Mouse (Mus musculus) embryonic stem cell, embryonic (primary cell): ENCODE data around the gene Iqschfp.

Source experiments
- CTCF ChIA-PET, 4 experiments: fragments of 300-600 bp in 2 of 4; fragments of 350-600 bp in 2 of 4; sonication (Branson Sonifier 250); formaldehyde crosslinking; loops; one replicate each; lab custom pipeline; 2022; ENCODE audit warnings: inconsistent platforms in 2 of 4; lab: Charles Lee
- POLR2A ChIA-PET, 4 experiments: fragments of 300-600 bp in 2 of 4; fragments of 350-600 bp in 2 of 4; sonication (Branson Sonifier 250); formaldehyde crosslinking; loops; one replicate each; lab custom pipeline; 2022; ENCODE audit warnings: antibody characterized with exemption in 4 of 4, inconsistent platforms in 1 of 4; lab: Charles Lee

Gene Iqschfp

GRCm38 (mm10) chr3:68615042-68615810 is 723.2 kb downstream of the Iqschfp start:
- CTCF ChIA-PET, result interaction anchor here (0.5 to 3.1 kb wide), 29 partner anchors 8 to 561 kb away, joined by 3 to 29 read pairs (median 4); no protein-coding TSS in a partner anchor
- POLR2A ChIA-PET, result interaction anchor here in 2 of 4 experiments (0.6 to 1.6 kb wide), 10 partner anchors 9 to 284 kb away, joined by 3 to 7 read pairs (median 3); no protein-coding TSS in a partner anchor

GRCm38 (mm10) chr3:68616363-68616762 is 724.3 kb downstream of the Iqschfp start:
- CTCF ChIA-PET, result interaction anchor here in 2 of 4 experiments (0.7 to 3.1 kb wide), 4 partner anchors 92 to 101 kb away, joined by 3 to 20 read pairs (median 6); no protein-coding TSS in a partner anchor
- POLR2A ChIA-PET, result interaction anchor here in 1 of 4 experiments (0.8 to 1.2 kb wide), 2 partner anchors 48 to 129 kb away, joined by 3 to 5 read pairs; no protein-coding TSS in a partner anchor

- POLR2A ChIA-PET, result interaction anchor here in 2 of 4 experiments (1.2 to 1.5 kb wide), 3 partner anchors 36 to 92 kb away, joined by 3 to 4 read pairs (median 4); no protein-coding TSS in a partner anchor
These were observed 725.7 kb downstream of the Iqschfp start for GRCm38 (mm10) chr3:68617708-68618107.

GRCm38 (mm10) chr3:68619097-68619496 is 727.1 kb downstream of the Iqschfp start:
- CTCF ChIA-PET, result no interaction called here
- POLR2A ChIA-PET, result interaction anchor here in 2 of 4 experiments (0.9 to 1.2 kb wide), 4 partner anchors 12 to 362 kb away, joined by 3 to 6 read pairs (median 4); no protein-coding TSS in a partner anchor

More at GRCm38 (mm10) chr3:68617708-68618107, 725.7 kb downstream of the Iqschfp start:
- CTCF ChIA-PET, result interaction anchor here in 1 of 4 experiments (0.9 kb wide), 1 partner anchor 91 kb away, joined by 3 read pairs; no protein-coding TSS in a partner anchor

- ChIA-PET POLR2A (interaction anchor here in 1 of 4 experiments (1.3 to 1.5 kb wide), 2 partner anchors 18 to 37 kb away, joined by 4 read pairs; no protein-coding TSS in a partner anchor), CTCF (interaction anchor here in 1 of 4 experiments (0.5 kb wide), 1 partner anchor 9 kb away, joined by 4 read pairs; no protein-coding TSS in a partner anchor)
These were observed 729.9 kb downstream of the Iqschfp start for GRCm38 (mm10) chr3:68621971-68622370.

- ChIA-PET POLR2A (no interaction called here), CTCF (interaction anchor here in 2 of 4 experiments (0.6 to 1.2 kb wide), 2 partner anchors 9 to 92 kb away, joined by 3 to 4 read pairs; no protein-coding TSS in a partner anchor)
These were observed 731.0 kb downstream of the Iqschfp start for GRCm38 (mm10) chr3:68623036-68623435.

- CTCF ChIA-PET, result interaction anchor here in 3 of 4 experiments (1.0 to 3.8 kb wide), 4 partner anchors 9 to 10 kb away, joined by 3 to 12 read pairs (median 4); no protein-coding TSS in a partner anchor
- POLR2A ChIA-PET, result interaction anchor here in 2 of 4 experiments (0.9 to 1.6 kb wide), 4 partner anchors 9 to 58 kb away, joined by 3 to 7 read pairs (median 3); no protein-coding TSS in a partner anchor
These were observed 732.4 kb downstream of the Iqschfp start for GRCm38 (mm10) chr3:68624471-68624870.

GRCm38 (mm10) chr3:68630261-68630660 is 738.2 kb downstream of the Iqschfp start:
- CTCF ChIA-PET, result no interaction called here
- POLR2A ChIA-PET, result interaction anchor here in 3 of 4 experiments (0.6 to 1.6 kb wide), 3 partner anchors 26 to 92 kb away, joined by 3 to 4 read pairs (median 3); no protein-coding TSS in a partner anchor

GRCm38 (mm10) chr3:68630821-68631220 is 738.8 kb downstream of the Iqschfp start:
- ChIA-PET CTCF (interaction anchor here in 2 of 4 experiments (0.8 to 1.0 kb wide), 2 partner anchors 49 to 266 kb away, joined by 3 to 10 read pairs; no protein-coding TSS in a partner anchor), POLR2A (interaction anchor here (0.6 to 1.6 kb wide), 5 partner anchors 12 to 91 kb away, joined by 3 to 4 read pairs (median 3); no protein-coding TSS in a partner anchor)

- ChIA-PET POLR2A (no interaction called here), CTCF (no interaction called here)
These were observed 740.7 kb downstream of the Iqschfp start for GRCm38 (mm10) chr3:68632714-68633113.

GRCm38 (mm10) chr3:68633577-68633976 is 741.5 kb downstream of the Iqschfp start:
- ChIA-PET POLR2A (no interaction called here), CTCF (no interaction called here)

GRCm38 (mm10) chr3:68637960-68638359 is 745.9 kb downstream of the Iqschfp start:
- ChIA-PET POLR2A (interaction anchor here in 1 of 4 experiments (1.0 kb wide), 1 partner anchor 19 kb away, joined by 3 read pairs; no protein-coding TSS in a partner anchor), CTCF (no interaction called here)

GRCm38 (mm10) chr3:68638703-68639102 is 746.7 kb downstream of the Iqschfp start:
- CTCF ChIA-PET, result no interaction called here

GRCm38 (mm10) chr3:68642935-68643334 is 750.9 kb downstream of the Iqschfp start:
- POLR2A ChIA-PET, result no interaction called here
- CTCF ChIA-PET, result no interaction called here

More at GRCm38 (mm10) chr3:68638703-68639102, 746.7 kb downstream of the Iqschfp start:
- POLR2A ChIA-PET, result interaction anchor here in 1 of 4 experiments (1.0 kb wide), 1 partner anchor 18 kb away, joined by 3 read pairs; no protein-coding TSS in a partner anchor

- POLR2A ChIA-PET, result no interaction called here
- CTCF ChIA-PET, result no interaction called here
These were observed 754.5 kb downstream of the Iqschfp start for GRCm38 (mm10) chr3:68646387-68647130.

GRCm38 (mm10) chr3:68647282-68647681 is 755.2 kb downstream of the Iqschfp start:
- ChIA-PET POLR2A (no interaction called here), CTCF (no interaction called here)

- CTCF ChIA-PET, result no interaction called here
- POLR2A ChIA-PET, result no interaction called here
These were observed 758.2 kb downstream of the Iqschfp start for GRCm38 (mm10) chr3:68650251-68650650.
